ENCODE assay signal across 17 mouse cellular contexts in genomic region chr6:100810117-100810516, GRCm38 (mm10). TPM values are rescaled to one million over a fixed set of nuclear protein-coding genes. Genes with fewer than 3 reads are reported as not detected.
DNase-seq lines count a peak whose midpoint lies in the region; TF ChIP-seq lines count a peak whose summit lies in the region.
"Had no signal": no experiment of that assay in that cellular context is flagged by ENCODE, and none has a peak within 500 bp of the region (broad histone marks: within the 10 kb centered on the region; RNA-seq: fewer than 3 reads in every experiment).

No protein-coding gene starts in this region.

- no peak for TF ChIP-seq POLR2A in bone marrow macrophage, adult 2 months (IDR thresholded peaks at IDR 0.05; ENCODE audit: borderline replicate concordance, low read depth, low read length)

- H3K4me1 ChIP-seq in bone marrow macrophage, adult 2 months (ENCODE audit: control insufficient read depth, insufficient read depth, low read length), result peaks cover 25% of the 10 kb centered on the region
- H3K4me1 ChIP-seq: embryonic facial prominence, embryonic 10.5 days; embryonic facial prominence, embryonic 12.5 days; forebrain, embryonic 10.5 days; forebrain, embryonic 12.5 days had no signal

- TF ChIP-seq CTCF in bone marrow macrophage, adult 2 months (IDR thresholded peaks at IDR 0.05; ENCODE audit: low read depth, low read length), result no peak

- H3K27ac ChIP-seq in bone marrow macrophage, adult 2 months (ENCODE audit: insufficient read depth, low read depth, low read length), result 0 out of 2 replicates have a peak overlapping the region, but pooled peaks have one; percentile 32
- H3K27ac ChIP-seq: embryonic facial prominence, embryonic 10.5 days; embryonic facial prominence, embryonic 12.5 days; forebrain, embryonic 10.5 days; forebrain, embryonic 12.5 days had no signal

- peak; percentile 45 for DNase-seq in heart, adult 11 months
- no peak for DNase-seq in heart, adult 18-20 months
- peak; percentile 72 for DNase-seq in gonadal fat pad, adult 2 months (ENCODE audit: low read depth)
- no peak for DNase-seq in cerebellum, postnatal 10 days
- DNase-seq in B cell, adult 2 months, result no peak
- DNase-seq: adrenal gland, adult 2 months; adrenal gland, postnatal 10 days; adrenal gland, postnatal 25 days; cerebellum, adult 11-12 months; cerebellum, adult 2 months; cerebellum, adult 9-10 months; cerebellum, postnatal 25 days had no signal

- no peak overlapping the region for H3K4me3 ChIP-seq in bone marrow macrophage, adult 2 months (ENCODE audit: insufficient read depth, low read length)
- H3K4me3 ChIP-seq: embryonic facial prominence, embryonic 10.5 days; embryonic facial prominence, embryonic 12.5 days; forebrain, embryonic 10.5 days; forebrain, embryonic 12.5 days had no signal

RNA-seq across cellular contexts. Expression of gene Ppp4r2, which starts 23.3 kb away (rescaled TPM):
- total RNA-seq in heart, adult 18-20 months (2021), result 10 to 100 TPM; 47.2 to 52.9 TPM
- 66.7 and 69.2 TPM in 2 replicates for polyA plus RNA-seq in bone marrow macrophage, adult 2 months (2012; ENCODE audit: insufficient read depth, insufficient read length, missing spikeins)
- 19.2 and 23.3 TPM in 2 replicates for polyA plus RNA-seq in gonadal fat pad, adult 2 months (2012; rRNA removed)

Comparison
In these comparisons a context has a peak if more than half of its experiments do, and no peak if none do; other contexts are left out.
1. DNase-seq: peak in heart, adult 11 months (single experiment) and gonadal fat pad, adult 2 months (single experiment); none in heart, adult 18-20 months (0 of 2), cerebellum, postnatal 10 days (0 of 2) and B cell, adult 2 months (0 of 2).